Mouse (Mus musculus): Measurements from ENCODE around the gene Gnaq.
"Not testable (repeated sequence)": the region's sequence is repeated elsewhere in the genome, so short reads cannot be mapped to it uniquely, and the experiment has no call there.

The Gnaq gene

GRCm38 (mm10) chr19:16147446-16147845 lies 14.8 kb downstream of the Gnaq start:
- no peak for DNase-seq (ENCODE audit: extremely low read depth, low read depth)

GRCm38 (mm10) chr19:16149094-16149493 lies 16.5 kb downstream of the Gnaq start:
- DNase-seq (ENCODE audit: extremely low read depth, low read depth): no peak

DNA sequence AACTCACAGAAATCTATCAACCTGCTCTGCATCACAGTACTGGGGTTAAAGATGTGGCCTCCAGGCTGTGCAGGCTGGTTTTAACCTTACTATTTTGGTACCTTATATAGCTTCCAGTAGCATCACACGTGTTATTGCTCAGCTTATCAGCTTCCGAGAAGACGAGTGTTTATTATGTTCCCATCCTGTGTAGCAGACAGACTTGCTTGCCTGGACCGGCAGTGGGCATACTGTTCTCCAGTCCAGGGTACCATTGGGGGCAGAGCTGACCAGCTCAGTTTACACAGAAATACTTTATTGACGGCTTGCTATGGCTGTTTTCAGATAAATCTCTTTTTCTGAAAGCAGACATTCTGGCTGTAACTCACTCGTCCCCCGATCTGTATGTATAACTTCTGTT lies 17.7 kb downstream of the Gnaq start:
- DNase-seq (ENCODE audit: extremely low read depth, low read depth): no peak

GRCm38 (mm10) chr19:16153851-16154250 lies 21.2 kb downstream of the Gnaq start:
- no peak for DNase-seq (ENCODE audit: extremely low read depth, low read depth)

DNA sequence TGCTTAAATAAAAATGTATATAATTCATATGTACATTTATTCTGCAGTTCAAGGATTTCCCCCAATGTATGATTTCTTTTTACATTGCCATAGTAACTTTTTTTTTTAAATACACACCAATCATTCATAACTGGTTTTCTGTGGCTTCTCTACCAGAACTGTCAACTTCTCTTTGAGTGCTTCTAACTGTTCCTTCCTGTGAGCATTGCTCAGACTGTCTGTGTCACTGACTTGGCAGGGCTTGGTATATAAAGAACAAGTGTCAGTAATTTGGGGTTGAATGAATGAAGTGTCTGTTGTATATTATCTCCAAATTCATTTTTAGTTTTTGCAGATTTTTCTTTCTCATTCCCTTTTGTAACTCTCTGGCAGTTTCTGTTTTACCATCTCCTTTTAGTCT lies 21.8 kb downstream of the Gnaq start:
- no peak for DNase-seq (ENCODE audit: extremely low read depth, low read depth)

DNA sequence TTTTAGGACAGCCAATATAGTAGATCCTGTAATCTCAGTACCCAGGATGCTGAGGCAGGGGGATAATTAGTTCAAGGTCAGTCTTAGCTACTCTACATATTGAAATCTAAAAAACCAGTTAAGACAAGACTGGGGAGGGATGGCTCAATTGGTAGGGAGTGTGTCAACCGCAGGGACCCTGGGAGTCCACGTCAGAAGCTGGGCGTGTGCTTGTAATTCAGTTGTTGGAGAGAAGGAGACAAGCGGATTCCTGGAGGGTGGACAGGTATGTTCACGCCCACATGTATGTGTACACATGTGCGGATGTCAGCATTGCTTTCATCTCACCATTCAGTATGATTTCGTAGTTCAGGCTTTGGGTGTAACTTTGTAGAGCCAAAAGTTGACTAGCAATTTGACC lies 24.5 kb downstream of the Gnaq start:
- no peak for DNase-seq (ENCODE audit: extremely low read depth, low read depth)

- no peak for DNase-seq (ENCODE audit: extremely low read depth, low read depth)
These were observed 28.1 kb downstream of the Gnaq start for GRCm38 (mm10) chr19:16160759-16161158.

DNA sequence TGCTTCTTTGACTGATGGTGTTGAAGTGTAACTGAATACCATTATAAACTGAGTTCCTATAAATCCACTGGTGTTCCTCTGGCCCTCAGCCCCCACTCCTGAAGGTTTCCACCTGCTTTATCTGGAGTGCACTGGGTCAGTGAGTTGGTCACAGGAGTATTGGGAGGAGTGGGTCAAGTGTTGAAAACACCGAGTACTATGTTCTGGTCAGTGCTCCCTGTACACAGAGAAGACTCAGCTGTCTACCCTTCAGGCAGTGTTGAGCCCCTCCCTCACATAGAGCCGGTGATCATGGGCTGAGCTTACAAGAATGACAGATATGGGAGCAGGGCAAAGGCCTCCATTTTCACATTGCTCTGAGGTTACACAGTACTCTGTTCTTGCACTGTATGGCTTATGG lies 28.6 kb downstream of the Gnaq start:
- DNase-seq (ENCODE audit: extremely low read depth, low read depth): no peak

DNA sequence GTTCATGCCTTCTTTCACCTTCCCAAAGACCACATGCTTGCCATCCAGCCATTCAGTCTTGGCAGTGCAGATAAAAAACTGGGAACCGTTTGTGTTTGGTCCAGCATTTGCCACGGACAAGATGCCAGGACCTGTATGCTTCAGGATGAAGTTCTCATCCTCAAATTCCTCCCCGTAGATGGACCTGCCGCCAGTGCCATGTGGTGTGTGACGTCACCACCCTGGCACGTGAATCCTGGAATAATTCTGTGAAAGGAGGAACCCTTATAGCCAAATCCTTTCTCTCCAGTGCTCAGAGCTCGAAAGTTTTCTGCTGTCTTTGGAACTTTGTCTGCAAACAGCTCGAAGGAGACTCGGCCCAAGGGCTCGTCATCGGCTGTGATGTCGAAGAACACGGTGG lies 31.8 kb downstream of the Gnaq start:
- DNase-seq (ENCODE audit: extremely low read depth, low read depth): not testable (repeated sequence)

- DNase-seq (ENCODE audit: extremely low read depth, low read depth): no peak
These were observed 34.6 kb downstream of the Gnaq start for GRCm38 (mm10) chr19:16167185-16167584.

- DNase-seq (ENCODE audit: extremely low read depth, low read depth): no peak
These were observed 35.6 kb downstream of the Gnaq start for GRCm38 (mm10) chr19:16168192-16168591.

GRCm38 (mm10) chr19:16168653-16169198 lies 36.1 kb downstream of the Gnaq start:
- DNase-seq (ENCODE audit: extremely low read depth, low read depth): no peak

GRCm38 (mm10) chr19:16170724-16171123 lies 38.1 kb downstream of the Gnaq start:
- no peak for DNase-seq (ENCODE audit: extremely low read depth, low read depth)

GRCm38 (mm10) chr19:16173721-16174120 lies 41.1 kb downstream of the Gnaq start:
- DNase-seq (ENCODE audit: extremely low read depth, low read depth): no peak

DNA sequence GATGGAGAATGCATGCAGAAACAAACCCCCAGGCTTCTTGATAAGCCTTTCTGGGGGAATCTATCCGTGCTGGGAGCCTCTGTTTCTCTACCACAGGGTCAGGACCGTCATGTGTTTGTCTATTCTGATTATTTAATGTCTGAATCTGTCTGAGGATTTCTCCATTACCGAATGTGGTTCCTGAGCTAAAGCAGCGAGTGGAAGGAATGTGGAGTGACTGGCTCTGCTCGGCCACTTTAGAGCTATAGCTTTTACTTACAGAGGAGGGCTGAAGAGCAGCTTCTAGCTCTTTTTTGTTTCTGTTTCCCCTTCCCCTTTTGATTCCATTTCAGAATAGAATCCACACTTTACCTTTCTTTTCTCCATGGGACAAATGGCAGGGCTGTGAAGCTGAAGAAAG lies 43.8 kb downstream of the Gnaq start:
- no peak for DNase-seq (ENCODE audit: extremely low read depth, low read depth)

GRCm38 (mm10) chr19:16177139-16177727 lies 44.6 kb downstream of the Gnaq start:
- DNase-seq (ENCODE audit: extremely low read depth, low read depth): no peak

DNA sequence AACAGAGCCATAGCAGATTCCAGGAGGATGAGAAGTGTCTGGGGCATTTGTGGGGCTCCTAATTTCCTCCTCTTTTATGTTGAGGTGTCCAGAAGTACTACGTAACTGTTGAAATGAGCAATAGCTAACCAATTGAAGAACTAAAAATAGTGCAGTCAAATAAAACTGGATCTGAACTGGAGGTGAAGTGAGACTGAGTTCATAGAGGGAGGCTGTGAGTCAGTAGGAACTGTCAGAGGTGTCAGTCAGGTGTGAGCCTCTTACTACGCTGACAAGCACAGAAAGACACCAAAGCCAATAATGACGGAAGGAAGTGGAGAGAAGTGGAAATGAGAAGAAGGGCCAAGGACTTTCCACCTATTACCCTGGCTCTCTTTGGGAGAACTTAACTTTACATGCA lies 48.6 kb downstream of the Gnaq start:
- no peak for DNase-seq (ENCODE audit: extremely low read depth, low read depth)

- DNase-seq (ENCODE audit: extremely low read depth, low read depth): no peak
These were observed 49.3 kb downstream of the Gnaq start for GRCm38 (mm10) chr19:16181852-16182475.

GRCm38 (mm10) chr19:16183592-16184365 lies 51.1 kb downstream of the Gnaq start:
- no peak for DNase-seq (ENCODE audit: extremely low read depth, low read depth)

- no peak for DNase-seq (ENCODE audit: extremely low read depth, low read depth)
These were observed 54.4 kb downstream of the Gnaq start for GRCm38 (mm10) chr19:16186984-16187383.

- no peak for DNase-seq (ENCODE audit: extremely low read depth, low read depth)
These were observed 55.3 kb downstream of the Gnaq start for GRCm38 (mm10) chr19:16187952-16188351.

DNA sequence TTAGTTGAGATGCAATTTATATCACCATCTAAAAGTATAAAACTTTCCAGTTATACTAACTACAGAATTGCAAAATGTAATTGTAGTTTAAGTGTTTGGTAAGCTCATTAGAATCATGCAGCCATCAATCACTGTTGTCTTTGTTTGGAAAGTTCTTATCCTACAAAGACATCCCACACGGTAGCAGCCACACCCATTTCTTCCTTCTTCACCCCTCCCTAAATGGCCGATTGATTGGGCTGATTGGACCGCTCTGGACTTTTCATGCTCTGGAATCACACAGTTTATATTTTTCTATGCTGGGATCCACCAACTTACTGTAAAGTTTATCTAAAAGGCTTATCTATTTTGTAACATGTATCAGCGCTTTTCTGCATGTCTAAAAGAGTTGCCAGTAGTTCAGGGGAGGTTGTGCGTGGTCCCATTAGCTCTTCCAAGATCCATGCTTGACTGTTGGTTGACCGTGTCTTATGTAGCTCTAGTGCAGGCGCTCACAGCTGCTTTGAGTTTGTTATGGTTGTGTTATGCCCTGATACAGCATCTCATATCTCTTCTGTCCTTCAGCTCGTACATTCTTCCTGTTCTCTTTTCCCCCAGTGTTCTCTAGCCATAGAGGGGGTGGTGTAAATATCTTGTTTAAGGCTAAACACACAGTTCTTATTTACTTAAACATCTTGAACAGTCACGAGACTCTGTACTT lies 56.6 kb downstream of the Gnaq start:
- no peak for DNase-seq (ENCODE audit: extremely low read depth, low read depth)
